Mouse (Mus musculus) frontal cortex, adult (tissue): ENCODE data around the gene Fpr3.
"Not testable (repeated sequence)": the region's sequence is repeated elsewhere in the genome, so short reads cannot be mapped to it uniquely, and the experiment has no call there.

Experiments used
- ATAC-seq: cut with Nextera tagmentation; 2 replicates; pipeline ENCODE4 v1.9.2; 2017; ENCODE audit warnings: mild to moderate bottlenecking, moderate library complexity, mixed read lengths; ENCODE audit not compliant: low TSS enrichment

Fpr3 gene

DNA sequence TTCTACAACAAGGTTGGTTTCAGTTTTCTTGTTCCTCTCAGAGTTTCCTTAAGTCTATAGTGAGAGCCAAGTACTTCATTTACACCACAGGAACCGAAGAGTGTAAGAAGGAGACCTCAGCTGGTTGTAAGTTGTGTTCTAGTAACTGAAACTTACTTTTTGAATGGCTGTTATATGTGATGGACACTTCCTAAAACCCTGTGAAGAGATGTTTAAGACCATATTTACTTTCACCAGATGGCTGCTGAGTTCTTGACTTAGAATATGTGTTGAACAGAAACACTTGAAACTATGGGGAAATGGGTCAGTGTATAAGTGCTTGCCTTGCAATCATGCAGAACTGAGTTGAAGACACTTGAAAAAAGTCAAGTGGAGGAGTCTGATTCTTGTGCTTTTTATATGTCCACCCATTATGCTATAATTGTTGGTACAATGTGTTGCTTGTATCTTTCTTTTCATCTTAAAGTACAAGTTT is at the start of gene Fpr3, which contains the start of gene Fpr2:
TSS of gene Fpr3 (plus strand) at position 79 of the 475 bp plus-strand sequence.
TSS of gene Fpr2 (plus strand) at position 51 of the 475 bp plus-strand sequence.
- ATAC-seq, result peak; percentile 57

DNA sequence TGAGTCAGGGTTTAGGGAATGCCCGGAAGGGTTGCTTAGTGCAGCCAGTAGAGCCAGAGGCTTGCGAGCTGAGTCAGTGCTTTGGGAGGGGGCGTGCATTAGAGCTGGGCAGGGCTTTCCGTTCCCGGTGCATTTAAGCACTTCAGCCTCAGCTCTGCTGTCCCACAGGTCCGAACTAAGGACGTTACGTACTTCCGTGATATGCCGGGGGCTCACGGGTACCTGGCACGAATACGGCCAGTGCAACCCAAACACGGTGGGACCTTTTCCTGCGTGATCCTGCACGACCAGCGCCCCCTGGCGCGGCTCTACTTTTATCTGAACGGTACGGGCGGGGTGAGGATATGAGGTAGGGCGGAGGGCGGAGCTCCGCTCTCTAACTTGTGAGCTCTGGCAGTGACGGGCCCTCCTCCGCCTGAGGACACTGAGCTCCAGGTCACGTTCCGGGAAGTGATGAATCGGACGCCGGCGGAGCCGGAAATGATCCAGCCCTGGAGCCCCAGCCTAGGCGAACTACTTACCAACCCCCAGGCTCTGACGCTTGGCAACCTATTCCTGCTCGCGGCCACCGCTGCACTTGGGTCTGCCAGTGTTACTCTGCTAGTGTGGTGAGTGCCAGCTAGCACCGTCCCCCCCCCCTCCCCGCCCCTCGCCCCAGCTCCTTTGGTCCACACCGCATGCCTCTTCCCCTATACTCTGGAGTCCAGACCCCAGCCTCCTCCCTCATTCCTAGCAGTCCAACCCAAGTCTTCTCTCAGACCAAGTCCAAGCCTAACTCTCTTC is 49.5 kb upstream of the Fpr3 start:
- ATAC-seq, result peak; percentile 92

DNA sequence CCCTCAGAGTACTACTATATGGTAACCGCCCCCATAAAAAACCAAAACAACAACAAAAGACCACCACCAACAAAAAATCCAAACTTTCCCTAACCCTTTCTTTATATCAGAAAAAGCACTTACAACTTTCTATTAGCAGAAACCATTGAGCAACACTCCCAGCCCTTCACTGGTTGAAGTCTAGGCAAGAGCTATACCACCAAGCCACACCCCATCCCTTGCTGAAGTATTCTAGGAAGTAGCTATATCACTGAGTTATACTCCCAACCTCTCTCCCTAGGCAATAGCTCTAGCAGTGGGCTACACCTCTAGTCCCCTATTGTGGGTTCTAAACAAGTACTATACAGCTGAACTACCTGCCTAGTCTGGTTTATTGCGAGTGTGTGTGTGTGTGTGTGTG is 48.4 kb upstream of the Fpr3 start:
- no peak for ATAC-seq

DNA sequence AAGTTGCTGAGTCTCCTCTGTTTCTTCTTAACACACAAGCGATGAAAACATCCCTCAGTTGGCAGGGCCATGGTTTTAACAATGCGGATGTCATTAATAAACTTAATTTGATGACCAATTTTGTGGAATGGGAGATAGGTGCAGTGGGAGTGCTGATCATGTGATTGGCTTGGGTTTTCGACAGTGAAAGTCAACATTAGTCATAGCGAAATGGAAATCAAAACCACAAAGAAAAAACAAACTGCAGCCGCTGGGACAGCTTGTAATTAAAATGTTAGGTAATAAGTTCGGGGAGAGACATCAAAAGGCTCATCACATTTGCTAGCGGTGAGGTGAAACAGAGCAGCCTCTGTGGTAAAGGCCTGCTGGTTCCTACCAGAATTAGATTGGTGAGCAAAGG is 46.9 kb upstream of the Fpr3 start:
- ATAC-seq, result no peak

DNA sequence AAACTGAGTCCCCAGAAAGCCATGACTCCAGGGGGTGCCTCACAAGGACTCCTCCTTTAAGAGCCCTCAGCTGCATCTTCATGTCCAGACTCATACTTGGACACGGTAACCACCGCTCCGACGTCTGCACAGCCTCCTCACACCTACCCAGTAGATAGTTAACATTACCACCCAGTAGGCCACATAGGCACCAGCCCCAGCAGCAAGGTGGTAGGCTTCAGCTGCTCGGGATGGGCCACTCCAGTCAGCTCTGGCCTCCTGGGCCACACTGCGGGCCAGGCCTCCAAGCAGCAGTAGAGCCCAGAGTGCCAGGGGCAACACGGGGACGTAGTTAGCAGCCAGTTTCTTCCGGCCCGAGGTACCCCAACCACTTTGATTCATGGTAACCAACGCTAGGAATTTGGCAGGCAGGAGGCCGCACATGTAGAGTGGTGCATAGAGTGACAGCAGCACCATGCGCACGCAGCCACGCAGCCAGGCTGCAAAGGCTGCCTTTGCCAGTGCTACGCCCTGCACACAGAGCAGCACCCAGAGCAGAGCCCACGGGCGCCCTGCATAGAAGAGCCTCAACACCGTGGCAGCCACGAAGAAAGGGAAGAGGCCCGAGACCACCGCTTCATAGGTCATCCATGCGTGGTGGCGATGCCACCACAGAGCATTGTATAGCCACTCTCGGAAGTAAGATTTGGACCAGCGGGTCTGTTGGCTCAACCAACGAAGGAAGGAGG is 44.0 kb upstream of the Fpr3 start:
- ATAC-seq, result peak; percentile 32; the same call in 1 of the 2 replicates

DNA sequence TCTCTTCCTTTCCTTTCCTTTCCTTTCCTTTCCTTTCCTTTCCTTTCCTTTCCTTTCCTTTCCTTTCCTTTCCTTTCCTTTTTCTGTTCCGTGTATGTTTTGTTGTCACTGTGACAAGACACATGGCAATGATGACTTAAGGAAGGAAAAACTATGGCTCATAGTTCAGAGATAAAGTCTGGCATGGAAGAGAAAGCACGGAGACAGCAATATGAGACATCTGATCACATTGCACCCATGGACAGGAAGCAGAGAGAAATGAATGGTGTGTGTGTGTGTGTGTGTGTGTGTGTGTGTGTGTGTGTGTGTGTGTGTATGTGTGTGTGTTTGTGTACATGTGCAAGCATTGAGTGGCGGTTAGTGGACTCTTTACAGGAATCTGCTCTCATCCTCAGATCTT is 43.0 kb upstream of the Fpr3 start:
- not testable (repeated sequence) for ATAC-seq

DNA sequence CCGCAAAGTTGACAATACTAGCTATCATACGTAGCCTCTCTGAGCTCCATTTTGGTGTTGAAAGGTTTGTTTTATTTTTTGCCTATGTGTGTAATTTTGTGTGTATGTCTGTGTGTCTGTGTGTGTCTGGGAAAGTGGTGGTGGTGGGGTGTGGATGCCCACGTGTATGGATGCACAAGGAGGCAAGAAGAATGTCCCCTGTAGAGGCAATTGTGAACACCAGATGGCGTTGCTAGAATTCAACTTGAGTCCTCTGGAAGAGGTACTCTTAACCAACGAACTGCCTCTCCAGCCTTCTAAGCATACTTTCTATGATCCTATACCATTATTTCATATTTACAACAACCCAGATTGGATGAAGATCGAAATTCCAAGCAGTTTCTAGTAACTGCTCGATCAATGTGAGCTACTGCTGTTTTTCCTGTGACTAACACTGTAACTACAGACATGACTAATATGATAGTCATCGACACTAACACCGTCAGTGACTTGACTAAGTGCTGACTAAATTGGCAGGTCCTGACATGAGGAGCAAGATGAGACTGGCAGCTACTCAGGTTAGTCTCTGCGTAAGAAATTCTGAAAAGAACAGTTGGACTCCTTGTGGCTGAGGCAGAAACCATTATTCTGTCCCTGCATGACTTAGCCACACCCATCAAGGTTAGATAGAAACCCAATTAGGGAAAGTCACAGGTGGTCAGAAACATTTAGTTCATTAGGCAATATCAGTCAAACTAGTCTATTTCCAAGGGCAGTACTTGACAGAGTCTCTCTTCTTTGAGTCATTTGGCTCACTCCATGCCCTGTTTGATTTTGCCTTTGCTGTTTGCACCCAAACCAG is 42.2 kb upstream of the Fpr3 start:
- ATAC-seq, result peak; percentile 72

DNA sequence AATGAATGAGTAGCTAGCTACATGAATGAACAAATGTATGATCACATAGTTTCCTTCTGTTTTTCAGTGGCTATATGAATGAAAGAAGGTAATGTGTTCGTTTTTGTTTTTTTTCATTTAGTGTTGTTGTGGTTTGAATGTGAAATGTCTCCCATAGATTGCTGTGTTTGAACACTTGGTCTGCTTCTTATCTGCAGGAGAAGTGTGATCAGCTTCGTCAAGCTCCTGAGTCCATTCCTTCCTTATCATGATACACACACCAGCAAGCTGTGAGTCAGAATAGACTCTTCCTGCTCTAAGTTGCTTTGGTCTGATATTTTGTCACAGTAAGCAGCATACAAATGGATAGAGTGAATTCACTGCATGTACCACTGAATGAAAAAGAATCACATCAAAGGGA is 38.7 kb upstream of the Fpr3 start:
- no peak for ATAC-seq

DNA sequence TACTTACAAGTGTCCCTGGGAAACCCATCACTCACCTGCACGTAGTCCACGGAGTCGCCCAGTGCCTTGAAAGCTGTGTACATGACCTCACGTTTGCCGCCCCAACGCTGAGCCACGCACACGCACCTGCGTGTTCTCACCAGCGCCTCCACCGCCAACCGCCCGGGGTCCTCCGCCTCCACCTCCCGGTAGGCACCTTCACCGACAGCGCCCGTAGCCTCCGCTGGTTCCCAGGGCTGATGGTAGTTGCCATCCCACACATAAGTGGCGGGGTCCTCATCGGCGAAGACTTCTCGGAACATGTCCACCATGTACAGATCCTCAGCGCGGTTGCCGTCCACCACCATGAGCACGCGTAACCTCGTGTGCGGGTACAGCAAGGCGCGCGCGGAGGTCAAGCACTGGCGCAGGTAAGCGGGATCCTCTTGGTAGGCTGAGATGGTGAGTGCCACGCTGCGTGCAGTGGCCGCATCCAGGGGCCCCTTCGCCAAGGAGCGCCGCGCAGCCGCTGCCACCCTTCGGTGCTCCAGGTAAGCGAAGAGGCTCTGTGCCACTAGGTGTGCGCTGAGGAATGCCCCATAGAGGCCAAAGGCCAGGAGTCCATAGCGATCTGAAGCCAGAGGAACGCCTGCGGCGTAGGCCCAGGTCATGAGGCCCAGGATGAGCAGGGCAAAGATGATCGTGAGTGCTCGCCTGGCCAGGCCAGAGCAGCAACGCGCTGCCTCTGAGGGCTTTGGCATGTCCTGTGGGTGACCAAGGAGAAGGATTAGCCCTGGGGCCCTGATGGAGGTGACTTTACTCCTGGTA is 37.5 kb upstream of the Fpr3 start:
- peak; percentile 76 for ATAC-seq

DNA sequence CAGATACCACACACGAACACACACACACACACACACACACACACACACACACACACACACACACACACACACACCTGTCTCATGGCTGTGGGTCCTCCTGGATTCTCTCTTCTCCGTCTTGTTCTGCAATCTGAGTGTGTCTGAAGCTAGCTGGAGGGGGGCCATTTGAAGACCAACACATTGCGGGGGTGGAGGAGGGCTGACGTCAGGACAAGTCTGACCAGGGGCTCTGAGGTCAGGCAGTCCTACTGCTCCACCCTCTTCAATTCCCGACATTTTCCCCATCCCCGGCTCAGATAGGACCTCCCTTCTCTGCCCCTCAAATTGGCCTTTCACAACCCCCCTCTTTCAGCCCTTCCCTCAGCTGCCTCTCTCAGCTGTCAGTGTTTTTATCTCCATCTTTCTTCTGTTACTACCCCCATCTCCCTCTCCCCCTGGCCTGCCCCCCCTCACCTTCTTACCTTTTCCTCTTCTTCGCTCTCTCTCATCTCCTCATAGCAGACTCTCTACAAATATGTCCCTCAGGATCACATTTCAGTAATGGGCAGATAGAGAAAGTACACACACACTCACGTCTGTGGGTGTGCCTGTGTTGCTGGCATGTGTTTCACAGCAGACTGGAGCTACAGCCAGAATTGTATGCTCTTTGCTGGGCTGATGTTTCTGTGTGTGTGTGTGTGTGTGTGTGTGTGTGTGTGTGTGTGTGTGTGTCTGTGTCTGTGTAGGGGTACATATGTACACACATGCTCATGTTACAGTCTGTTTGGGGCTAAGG is 32.4 kb upstream of the Fpr3 start, which contains the start of gene Has1:
TSS of gene Has1 (minus strand) at position 142 of the 775 bp plus-strand sequence.
- ATAC-seq, result no peak

DNA sequence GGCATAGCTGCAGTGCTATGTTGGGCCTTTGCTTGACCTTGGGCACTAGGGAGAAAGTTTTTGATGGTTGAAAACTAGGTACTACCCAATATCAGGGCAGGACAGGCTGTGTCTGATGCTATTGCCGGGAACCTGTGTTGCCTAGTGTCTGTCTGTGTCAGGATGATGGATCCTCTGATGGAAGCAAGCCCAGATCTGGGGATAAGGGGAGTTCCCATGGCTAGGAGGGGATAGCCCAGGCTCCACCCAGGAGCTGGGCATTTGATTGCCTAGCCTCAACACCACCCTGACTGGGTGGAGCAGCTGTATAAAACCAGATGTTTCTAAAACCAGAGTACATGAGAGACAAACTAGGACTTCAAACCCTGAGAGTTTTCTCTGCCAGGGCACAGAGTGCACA is 31.0 kb upstream of the Fpr3 start:
- no peak for ATAC-seq

DNA sequence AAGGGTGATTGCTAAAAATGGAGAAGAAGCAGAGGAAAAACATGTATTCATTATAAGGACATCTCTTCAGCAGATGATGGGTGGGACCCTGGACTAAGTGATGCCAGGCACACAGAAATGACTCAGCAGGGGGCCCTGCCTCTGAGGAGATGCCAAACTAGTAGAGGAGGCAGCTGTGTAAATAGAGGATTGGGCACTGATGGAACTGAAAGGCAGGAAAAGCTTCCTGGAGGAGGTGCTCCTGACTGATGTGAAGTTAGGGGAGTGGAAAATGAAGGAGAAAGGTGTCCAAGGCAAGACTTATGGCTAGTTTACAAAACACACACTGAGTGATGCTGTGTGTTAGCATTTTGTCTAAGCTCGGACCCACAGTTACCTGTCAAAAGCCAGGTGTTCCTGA is 30.2 kb upstream of the Fpr3 start:
- no peak for ATAC-seq

DNA sequence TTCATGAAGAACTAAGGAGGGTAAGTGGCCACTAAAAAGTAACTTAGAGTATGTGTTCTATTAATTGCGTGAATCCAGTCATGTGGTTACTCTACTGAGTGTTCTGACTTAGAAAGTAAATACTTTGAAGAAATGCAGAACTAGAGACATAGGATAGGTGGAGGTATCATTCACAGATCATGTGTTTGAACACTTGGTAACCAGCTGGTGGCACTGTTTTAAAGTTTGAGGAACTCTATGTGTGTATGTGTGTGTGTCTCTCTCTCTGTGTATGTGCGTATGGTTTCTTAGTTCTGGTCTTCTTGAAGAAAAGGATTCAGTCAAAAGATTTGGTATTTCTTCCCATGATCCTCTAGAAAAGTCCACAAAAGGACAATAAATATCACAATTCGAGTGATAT is 27.5 kb upstream of the Fpr3 start:
- no peak for ATAC-seq

DNA sequence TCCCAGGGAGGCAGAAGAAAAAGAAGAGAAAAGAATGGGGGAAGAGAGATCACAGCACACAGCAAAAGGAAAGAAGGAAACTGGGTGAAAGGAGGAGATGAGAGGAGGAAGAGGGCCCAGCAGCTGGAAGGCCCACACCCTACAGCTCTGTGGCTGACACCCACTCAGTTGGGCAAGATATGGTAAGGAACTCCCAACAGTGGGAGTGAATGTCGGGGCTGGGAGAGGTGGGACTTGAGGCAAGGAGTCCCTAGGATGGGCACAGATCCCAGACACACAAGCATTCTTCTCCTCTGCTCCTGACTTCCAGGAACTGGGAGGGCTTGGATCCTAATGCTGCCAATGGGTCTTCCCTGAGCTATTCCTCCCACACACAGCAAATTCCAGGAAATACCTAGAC is 25.3 kb upstream of the Fpr3 start:
- ATAC-seq, result peak; percentile 16; the same call in 1 of the 2 replicates

DNA sequence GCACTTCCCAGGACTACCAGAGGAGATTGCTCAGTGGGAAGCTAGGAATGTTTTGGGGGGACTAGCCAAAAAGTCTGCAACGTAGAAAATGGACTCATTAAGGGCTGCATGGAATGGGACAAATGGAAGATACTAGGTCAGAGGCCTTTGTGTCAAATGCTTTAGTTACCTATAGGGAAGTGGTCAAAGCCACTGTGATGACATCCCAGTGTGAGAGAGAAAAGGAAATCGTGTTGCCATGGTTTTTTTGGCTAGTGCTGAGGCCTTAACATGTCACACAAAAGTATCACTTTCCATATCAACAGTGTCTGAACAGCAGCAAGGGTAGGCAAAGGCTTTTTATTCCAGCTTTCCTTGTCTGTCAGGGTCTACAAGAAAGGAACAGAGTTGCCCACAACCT is 22.5 kb upstream of the Fpr3 start:
- ATAC-seq, result no peak

DNA sequence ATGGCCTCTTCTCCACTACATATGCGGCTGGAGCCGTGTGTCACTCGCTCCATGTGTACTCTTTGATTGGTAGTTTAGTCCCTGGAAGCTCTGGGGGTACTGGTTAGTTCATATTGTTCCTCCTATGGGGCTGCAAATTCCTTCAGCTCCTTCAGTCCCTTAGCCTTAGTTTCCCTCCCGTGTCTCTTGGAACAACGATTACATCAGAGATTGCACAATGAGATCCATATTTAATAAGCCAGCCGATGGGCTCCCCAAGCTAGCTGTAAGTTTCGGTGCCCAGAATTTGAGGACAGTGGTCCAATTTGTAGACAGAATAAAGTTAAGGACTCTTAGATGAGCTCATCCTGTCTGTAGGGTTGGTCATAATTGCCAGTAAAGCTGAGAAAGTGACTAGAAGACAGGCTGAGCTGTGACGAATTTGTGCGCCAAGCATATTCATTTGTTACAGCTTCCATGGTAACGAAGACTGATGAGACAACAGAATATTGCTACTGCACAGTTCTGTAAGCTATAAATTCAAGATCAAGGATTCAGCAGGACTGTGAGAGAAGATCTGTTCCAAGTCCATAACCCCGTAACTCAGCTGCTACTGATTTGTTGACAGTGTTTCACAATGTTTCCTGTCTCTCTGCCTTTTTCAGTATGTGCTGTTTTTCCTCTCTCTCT is 20.7 kb upstream of the Fpr3 start:
- 0 out of 2 replicates have a peak, but pooled peaks have one; percentile 23 for ATAC-seq

DNA sequence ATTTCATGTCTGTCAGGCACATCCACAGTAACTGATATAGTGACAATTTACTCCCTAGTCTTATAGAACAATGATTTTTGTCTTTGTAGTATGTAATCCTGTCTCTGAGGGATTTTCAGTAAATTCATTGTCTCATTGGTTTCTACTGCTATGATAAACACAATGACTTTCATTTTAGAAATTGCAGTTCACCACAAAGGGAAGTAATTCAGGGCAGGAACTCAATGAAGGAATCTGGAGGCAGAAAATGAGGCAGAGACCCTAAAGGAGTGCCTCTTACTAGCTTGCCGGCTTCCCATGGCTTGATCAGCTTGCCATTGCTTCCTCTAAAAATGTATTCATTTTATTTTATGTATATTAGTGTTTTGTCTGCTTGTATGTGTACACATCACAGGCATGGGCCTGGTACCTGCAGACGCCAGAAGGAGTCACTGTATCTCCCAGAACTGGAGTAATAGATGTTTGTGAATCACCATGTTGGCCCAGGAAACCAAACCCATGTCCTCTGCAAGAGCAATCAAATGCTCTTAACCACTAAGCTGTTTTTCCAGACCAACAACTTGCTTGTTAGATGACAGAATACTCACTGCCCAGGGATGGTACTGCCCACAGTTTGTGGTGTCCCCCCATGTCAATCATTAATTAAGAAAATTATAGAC is 16.6 kb upstream of the Fpr3 start:
- ATAC-seq, result no peak

DNA sequence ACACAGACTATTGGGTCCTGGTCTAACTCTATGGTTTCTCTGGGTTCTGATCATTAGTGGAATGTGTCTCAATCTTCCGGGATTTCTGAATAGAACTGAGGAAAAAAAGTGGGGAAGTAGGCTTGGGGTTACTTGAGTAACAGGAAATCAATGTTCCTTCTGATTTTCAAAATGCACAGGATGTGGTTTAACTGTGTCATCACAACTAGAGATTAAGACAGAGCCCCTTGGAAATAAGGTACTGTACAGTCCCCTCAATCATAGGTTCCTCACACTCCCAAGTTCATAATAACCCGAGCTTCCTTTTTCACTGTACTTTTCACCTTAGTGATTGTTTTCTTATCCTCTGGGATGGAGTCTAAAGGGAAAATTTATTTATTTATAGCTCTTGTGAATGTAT is 16.0 kb upstream of the Fpr3 start:
- ATAC-seq, result no peak

DNA sequence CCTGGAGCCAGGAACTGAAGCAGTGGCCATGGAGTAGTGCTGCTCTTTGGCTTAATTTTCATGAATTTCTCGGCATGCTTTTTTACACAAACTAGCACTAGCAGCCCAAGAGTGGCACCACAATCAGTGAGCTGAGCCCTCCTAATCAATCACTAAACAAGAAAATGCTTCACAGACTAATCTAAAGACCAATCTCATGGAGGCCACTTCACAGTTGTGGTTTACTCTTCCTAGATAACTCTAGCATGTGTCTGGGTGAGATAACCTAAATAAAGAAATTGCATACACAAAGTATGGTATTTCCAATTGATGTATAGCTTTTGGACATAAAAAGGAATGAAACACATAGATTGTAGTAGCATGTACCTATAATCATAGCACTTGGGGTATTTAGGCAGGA is 8.3 kb upstream of the Fpr3 start:
- ATAC-seq, result no peak
